Mouse (Mus musculus): Measurements from ENCODE around the gene Mras. TPM values are rescaled to one million over a fixed set of nuclear protein-coding genes. Genes with fewer than 3 reads are reported as not detected.

The Mras gene
- polyA plus RNA-seq, 1 experiment from 2014 or later, result 10.2 TPM

DNA sequence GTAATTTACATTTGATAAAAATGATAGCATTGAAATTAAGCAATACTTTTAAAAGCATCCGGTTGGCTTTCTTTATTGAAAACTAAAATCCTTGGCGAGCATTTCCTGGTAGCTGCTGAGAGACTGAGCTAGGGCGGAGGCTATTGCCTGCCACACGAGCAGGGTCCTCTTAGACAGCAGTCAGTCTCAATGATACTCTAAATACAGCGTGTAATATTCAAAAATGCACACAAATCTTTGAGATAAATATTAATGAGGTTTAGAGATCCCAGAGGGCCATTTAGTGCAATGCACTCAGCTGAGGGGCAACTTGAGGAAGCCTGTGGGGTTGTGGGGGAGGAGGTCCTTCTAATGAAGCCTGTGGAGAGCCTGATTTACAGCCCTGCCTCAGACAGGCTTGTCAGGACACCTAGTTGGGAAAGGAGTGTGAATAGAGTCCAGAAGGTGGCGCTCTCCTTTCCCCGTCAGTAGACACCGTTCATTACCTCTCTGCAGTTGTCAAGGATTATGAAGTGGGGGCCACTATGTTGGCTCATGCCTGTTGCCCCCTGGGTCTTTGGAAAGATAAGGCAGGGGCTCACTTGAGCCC lies 7.5 kb upstream of the Mras start:
- Histone ChIP-seq H3K9me3 (ENCODE audit: control insufficient read depth, low read length) (no peaks in the 10 kb centered on the region), H3K27me3 (ENCODE audit: control insufficient read depth, insufficient read depth, low read length) (no peaks in the 10 kb centered on the region), H3K4me3 (ENCODE audit: low read depth, low read length) (no peak overlapping the region), H3K4me1 (replicated peaks; ENCODE audit: control insufficient read depth, insufficient read depth) (no peaks in the 10 kb centered on the region), H3K4me2 (replicated peaks; ENCODE audit: low read depth) (no peak overlapping the region), H3K27ac (replicated peaks) (no peak overlapping the region), H3K36me3 (ENCODE audit: control insufficient read depth, insufficient read depth, low read length) (no peaks in the 10 kb centered on the region), H3K9ac (ENCODE audit: low read length) (no peak overlapping the region)
- WGBS, result 29% methylated on average over 8 of the region's 8 CpGs
- DNase-seq (ENCODE audit: low spot score) (peak; percentile 43), ATAC-seq (ENCODE audit: low FRiP score, low TSS enrichment) (0 out of 2 replicates have a peak, but pooled peaks have one; percentile 32)
- TF ChIP-seq EP300 (optimal IDR thresholded peaks at IDR 0.05) (no peak), CTCF (IDR thresholded peaks at IDR 0.05; ENCODE audit: low read depth) (peak; percentile 71)

DNA sequence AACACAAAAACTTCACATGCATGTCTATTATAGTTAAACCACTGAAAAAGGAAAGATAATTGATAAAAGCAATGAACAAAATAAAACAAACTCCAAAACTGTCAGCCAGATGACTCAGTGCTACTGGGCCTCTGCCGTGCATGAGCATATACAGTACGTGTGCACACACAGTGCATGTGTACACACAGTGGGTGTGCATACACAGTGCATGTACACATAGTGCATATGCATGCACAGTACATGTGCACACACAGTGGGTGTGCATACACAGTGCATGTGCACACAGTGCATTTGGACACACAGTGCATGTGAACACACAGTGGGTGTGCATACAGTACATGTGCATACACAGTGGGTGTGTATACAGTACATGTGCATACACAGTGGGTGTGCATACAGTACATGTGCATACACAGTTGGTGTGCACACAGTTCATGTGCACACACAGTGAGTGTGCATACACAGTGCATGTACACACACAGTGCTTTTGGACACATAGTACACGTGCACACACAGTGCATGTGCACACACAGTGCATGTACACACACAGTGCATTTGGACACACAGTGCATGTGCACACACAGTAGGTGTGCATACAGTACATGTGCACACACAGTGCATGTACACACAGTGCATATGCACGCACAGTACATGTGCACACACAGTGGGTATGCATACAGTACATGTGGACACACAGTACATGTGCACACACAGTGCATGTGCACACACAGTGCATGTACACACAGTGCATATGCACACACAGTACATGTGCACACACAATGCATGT lies 4.7 kb upstream of the Mras start:
- ATAC-seq (ENCODE audit: low FRiP score, low TSS enrichment) (no peak), DNase-seq (ENCODE audit: low spot score) (no peak)
- TF ChIP-seq EP300 (optimal IDR thresholded peaks at IDR 0.05) (no peak), CTCF (IDR thresholded peaks at IDR 0.05; ENCODE audit: low read depth) (no peak)
- H3K9me3 ChIP-seq (ENCODE audit: control insufficient read depth, low read length), result no peaks in the 10 kb centered on the region
- WGBS, result 71% methylated on average over 4 of the region's 4 CpGs
- H3K36me3 ChIP-seq (ENCODE audit: control insufficient read depth, insufficient read depth, low read length), result no peaks in the 10 kb centered on the region
- no peak overlapping the region for H3K9ac ChIP-seq (ENCODE audit: low read length)
- H3K4me1 ChIP-seq (replicated peaks; ENCODE audit: control insufficient read depth, insufficient read depth), result no peaks in the 10 kb centered on the region
- no peak overlapping the region for H3K4me2 ChIP-seq (replicated peaks; ENCODE audit: low read depth)
- no peak overlapping the region for H3K27ac ChIP-seq (replicated peaks)
- H3K27me3 ChIP-seq (ENCODE audit: control insufficient read depth, insufficient read depth, low read length), result no peaks in the 10 kb centered on the region
- H3K4me3 ChIP-seq (ENCODE audit: low read depth, low read length), result no peak overlapping the region

DNA sequence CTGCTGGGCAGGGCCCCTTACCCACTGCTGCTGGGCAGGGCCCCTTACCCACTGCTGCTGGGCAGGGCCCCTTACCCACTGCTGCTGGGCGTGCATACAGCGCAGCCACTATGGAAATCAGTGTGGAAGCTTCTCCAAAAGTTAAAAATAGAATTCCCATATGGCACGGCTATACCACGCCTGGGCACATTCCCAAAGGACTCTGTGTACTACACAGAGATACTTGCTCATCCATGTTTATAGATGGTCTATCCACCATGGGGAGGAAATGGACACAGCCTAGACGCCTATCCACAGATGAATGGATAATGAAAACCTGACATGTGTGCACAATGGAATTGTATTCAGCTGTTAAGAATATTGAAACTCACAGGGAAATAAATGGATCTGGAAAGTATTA lies 3.8 kb upstream of the Mras start:
- ATAC-seq (ENCODE audit: low FRiP score, low TSS enrichment), result no peak
- WGBS, result 69% methylated on average over 5 of the region's 5 CpGs
- no peak for TF ChIP-seq EP300 (optimal IDR thresholded peaks at IDR 0.05)
- no peak for TF ChIP-seq CTCF (IDR thresholded peaks at IDR 0.05; ENCODE audit: low read depth)
- H3K4me1 ChIP-seq (replicated peaks; ENCODE audit: control insufficient read depth, insufficient read depth), result no peaks in the 10 kb centered on the region
- DNase-seq (ENCODE audit: low spot score), result no peak
- H3K4me2 ChIP-seq (replicated peaks; ENCODE audit: low read depth), result no peak overlapping the region
- no peaks in the 10 kb centered on the region for H3K36me3 ChIP-seq (ENCODE audit: control insufficient read depth, insufficient read depth, low read length)
- no peak overlapping the region for H3K4me3 ChIP-seq (ENCODE audit: low read depth, low read length)
- H3K9me3 ChIP-seq (ENCODE audit: control insufficient read depth, low read length), result no peaks in the 10 kb centered on the region
- H3K9ac ChIP-seq (ENCODE audit: low read length), result no peak overlapping the region
- H3K27ac ChIP-seq (replicated peaks), result no peak overlapping the region
- no peaks in the 10 kb centered on the region for H3K27me3 ChIP-seq (ENCODE audit: control insufficient read depth, insufficient read depth, low read length)

DNA sequence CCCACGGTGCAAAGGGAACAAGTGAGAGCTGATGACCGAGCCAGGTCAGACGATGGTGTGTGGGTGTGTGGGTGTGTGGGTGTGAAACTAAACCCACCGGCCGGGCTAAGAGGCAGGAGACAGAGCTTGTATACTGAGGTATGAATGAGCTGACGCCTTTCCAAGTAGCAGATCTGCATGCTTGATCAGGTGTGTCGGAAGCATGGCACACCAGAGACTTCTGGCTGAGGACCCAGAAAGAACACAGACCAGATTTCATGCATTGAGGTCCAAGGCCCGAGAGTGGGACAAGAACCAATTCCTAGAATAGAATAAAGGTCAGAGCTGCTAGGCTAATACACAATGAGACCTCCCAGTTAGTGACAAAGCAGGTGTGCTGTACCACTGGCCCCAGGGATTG lies 1.9 kb upstream of the Mras start:
- no peak for ATAC-seq (ENCODE audit: low FRiP score, low TSS enrichment)
- TF ChIP-seq CTCF (IDR thresholded peaks at IDR 0.05; ENCODE audit: low read depth) (no peak), EP300 (optimal IDR thresholded peaks at IDR 0.05) (no peak)
- H3K9ac ChIP-seq (ENCODE audit: low read length), result no peak overlapping the region
- H3K4me3 ChIP-seq (ENCODE audit: low read depth, low read length), result no peak overlapping the region
- WGBS, result 78% methylated on average over 8 of the region's 8 CpGs
- no peaks in the 10 kb centered on the region for H3K27me3 ChIP-seq (ENCODE audit: control insufficient read depth, insufficient read depth, low read length)
- no peaks in the 10 kb centered on the region for H3K36me3 ChIP-seq (ENCODE audit: control insufficient read depth, insufficient read depth, low read length)
- DNase-seq (ENCODE audit: low spot score), result no peak
- no peak overlapping the region for H3K27ac ChIP-seq (replicated peaks)
- no peak overlapping the region for H3K4me2 ChIP-seq (replicated peaks; ENCODE audit: low read depth)
- no peaks in the 10 kb centered on the region for H3K4me1 ChIP-seq (replicated peaks; ENCODE audit: control insufficient read depth, insufficient read depth)
- H3K9me3 ChIP-seq (ENCODE audit: control insufficient read depth, low read length), result no peaks in the 10 kb centered on the region

DNA sequence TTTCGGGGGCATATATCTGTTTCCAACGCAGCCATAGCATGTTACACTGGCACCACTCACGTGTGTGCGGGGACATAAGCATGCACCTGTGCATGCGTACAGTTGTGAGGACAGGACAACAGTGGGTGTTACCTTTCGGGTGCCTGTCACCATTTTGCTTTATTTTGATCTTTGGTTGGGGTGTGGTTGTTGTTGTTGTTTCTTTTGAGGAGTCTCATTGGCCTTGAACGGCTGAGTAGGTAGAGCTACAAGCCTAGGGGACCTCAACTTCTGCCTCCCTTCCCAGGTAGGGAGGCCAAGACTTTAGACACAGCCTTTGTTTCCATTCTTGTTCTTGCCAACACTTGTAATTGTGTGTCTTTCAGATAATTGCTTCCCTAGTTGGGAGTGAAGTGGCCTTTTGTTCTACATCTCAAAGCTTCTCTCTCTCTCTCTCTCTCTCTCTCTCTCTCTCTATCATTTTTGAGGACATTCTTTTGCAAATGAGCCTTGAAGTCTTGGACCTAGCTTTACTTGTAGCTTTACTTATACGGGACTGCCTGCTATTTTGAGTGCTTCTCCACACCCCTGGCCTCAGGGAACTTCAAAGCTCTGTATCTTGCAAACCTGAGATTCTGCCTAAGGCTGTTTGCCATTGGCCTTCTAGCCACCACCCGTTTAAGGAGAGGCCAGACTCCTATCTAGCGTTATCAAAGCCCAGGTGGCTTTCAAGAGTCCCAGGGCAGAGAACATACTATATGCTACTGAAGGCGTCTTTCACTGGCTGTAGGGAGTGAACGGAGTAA lies 792 bp upstream of the Mras start:
- Histone ChIP-seq H3K4me1 (replicated peaks; ENCODE audit: control insufficient read depth, insufficient read depth) (no peaks in the 10 kb centered on the region), H3K36me3 (ENCODE audit: control insufficient read depth, insufficient read depth, low read length) (no peaks in the 10 kb centered on the region), H3K4me3 (ENCODE audit: low read depth, low read length) (no peak overlapping the region), H3K9ac (ENCODE audit: low read length) (no peak overlapping the region), H3K9me3 (ENCODE audit: control insufficient read depth, low read length) (no peaks in the 10 kb centered on the region), H3K4me2 (replicated peaks; ENCODE audit: low read depth) (no peak overlapping the region; the same call in 1 of the 2 replicates), H3K27me3 (ENCODE audit: control insufficient read depth, insufficient read depth, low read length) (no peaks in the 10 kb centered on the region), H3K27ac (replicated peaks) (no peak overlapping the region)
- DNase-seq (ENCODE audit: low spot score) (no peak), ATAC-seq (ENCODE audit: low FRiP score, low TSS enrichment) (no peak)
- TF ChIP-seq EP300 (optimal IDR thresholded peaks at IDR 0.05) (no peak), CTCF (IDR thresholded peaks at IDR 0.05; ENCODE audit: low read depth) (no peak)
- 72% methylated on average over 12 of the region's 12 CpGs for WGBS
